Mouse (Mus musculus) cerebellum, adult 11 months (tissue): ENCODE data around the gene Inpp5e.

Source experiments
- DNase-seq: peaks from one replicate; pipeline ENCODE4 v3.0.0; 2022

The Inpp5e gene

GRCm38 (mm10) chr2:26359983-26360382, 49.0 kb downstream of the Inpp5e start:
- DNase-seq: peak; percentile 21

GRCm38 (mm10) chr2:26358667-26359320, 50.2 kb downstream of the Inpp5e start:
- DNase-seq: no peak

GRCm38 (mm10) chr2:26357484-26357883, 51.5 kb downstream of the Inpp5e start:
- peak; percentile 31 for DNase-seq

- DNase-seq: no peak
Measured at GRCm38 (mm10) chr2:26356678-26357077, 52.3 kb downstream of the Inpp5e start.

GRCm38 (mm10) chr2:26356231-26356630, 52.8 kb downstream of the Inpp5e start:
- no peak for DNase-seq

DNA sequence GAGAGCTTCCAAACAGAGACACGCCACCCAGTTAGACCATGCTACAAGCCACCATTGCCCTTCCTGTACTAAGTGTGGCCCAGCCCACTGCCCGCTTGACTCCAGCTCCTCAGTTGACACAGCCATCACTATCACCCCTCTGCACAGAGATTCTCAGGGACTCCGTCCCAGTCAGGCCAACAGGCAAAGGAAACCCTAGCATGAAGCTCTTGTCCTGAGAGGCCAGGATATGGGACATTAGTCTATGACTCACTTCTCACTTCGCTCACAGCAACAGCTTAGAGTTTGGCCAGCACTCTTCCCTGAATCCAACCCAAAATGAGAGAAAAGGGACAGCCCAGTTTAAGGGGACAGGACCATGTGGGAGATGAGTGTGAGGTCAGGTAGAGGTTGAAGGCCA, 54.6 kb downstream of the Inpp5e start:
- no peak for DNase-seq

DNA sequence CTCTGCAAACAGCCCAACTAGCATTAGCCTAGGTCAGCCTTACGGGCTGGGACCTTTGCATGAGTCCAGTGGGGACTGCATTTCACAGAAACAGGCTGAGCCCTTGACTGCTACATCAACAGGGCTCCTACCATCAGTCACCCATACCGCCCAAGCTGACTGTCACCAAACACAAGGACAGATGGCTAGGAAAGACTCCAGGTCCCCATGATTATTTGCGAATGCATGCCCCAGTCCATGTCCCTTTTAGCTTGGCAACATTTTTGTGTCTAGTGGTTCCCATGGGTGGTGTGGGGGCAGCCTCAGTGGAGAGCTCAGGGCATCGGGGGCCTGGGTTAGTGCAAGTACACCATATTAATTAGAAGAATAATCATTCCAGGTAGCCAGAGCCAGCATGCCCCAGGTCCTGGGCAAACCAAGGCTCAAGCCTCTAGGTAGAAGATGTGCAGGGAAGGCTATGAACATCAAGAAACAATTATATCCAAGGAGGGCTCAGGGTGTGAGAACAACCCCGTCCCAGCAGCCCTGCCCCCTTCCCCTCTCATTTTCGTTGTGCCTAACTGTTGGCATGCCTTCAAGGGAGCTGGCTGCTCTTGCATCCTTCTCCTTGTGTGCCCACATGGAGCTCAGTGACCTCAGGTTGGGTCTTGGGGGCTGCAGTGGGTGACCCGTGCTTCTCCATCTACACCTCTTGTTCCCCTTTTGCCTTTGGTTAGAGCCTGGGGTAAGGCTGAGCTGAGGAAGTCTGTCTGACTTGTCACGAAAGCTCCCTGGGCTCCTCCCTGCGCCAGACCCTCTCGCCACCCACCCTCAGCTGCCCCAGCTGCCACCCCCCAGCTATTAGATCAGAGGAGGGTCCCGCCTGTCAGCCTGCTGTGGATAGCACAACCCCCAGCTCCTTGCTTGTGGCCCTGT, 55.7 kb downstream of the Inpp5e start:
- DNase-seq: peak; percentile 49

- DNase-seq: peak; percentile 54
Measured at GRCm38 (mm10) chr2:26352291-26352910, 56.6 kb downstream of the Inpp5e start.

DNA sequence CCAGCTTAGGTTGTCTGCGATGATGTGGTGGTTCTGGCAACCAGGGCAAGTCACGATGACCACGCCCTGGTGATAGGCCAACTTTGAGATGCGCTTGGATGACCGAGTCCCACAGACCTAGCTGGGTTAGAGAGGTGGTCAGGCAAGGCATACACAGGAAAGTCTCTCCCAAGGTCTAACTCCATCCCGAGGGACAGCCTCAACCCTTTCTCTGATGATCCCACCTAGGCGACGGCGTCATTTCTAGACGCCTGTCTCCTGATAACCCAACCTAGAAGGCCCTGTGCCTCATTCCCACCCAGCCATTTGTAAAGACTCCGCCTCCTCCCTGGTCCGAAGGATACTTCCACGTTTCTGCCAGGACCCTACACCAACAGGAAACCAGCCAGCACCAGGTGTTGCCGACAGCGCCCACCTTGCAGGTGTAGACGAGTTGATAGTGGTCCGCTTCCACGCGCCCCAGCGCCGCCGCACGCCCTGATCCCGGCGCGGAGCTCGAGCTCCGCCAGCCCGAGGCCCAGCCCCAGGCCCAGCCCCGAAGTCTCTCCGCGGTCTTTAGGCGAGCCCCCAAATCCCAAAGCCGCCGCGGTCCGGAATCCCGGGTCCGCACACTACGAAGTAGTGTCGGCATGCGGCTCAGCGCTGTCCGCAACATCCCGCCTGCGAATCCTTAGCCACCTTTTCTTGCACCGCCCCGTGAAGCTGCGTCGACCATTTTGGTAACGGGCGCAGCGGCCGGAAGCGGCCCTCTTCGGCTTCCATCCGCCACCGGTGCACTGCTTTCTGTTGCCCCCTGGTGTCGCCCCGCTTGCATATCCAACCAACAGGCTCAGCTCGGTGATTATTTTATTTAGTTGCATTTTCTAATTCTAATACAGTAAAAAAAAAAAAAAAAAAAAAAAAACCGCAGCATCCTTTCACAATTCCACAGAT, 57.4 kb downstream of the Inpp5e start, which contains the start of gene Dnlz:
Dnlz (minus strand) TSS at position 753 of the 933 bp plus-strand sequence.
- peak; percentile 93 for DNase-seq

- DNase-seq: no peak
Measured at GRCm38 (mm10) chr2:26348241-26348640, 60.8 kb downstream of the Inpp5e start.
